10 mouse cellular contexts compared by ENCODE assay signal in genomic region chr17:34984218-34984617, GRCm38 (mm10). TPM values are rescaled to one million over a fixed set of nuclear protein-coding genes. Genes with fewer than 3 reads are reported as not detected.
DNase-seq lines count a peak whose midpoint lies in the region; ATAC-seq and TF ChIP-seq lines count a peak whose summit lies in the region.
"Had no signal": no experiment of that assay in that cellular context is flagged by ENCODE, and none has a peak within 500 bp of the region (broad histone marks: within the 10 kb centered on the region; RNA-seq: fewer than 3 reads in every experiment).

No protein-coding gene starts in this region.

- intact Hi-C loops in heart, adult 2 months (cut with DNase I): loop anchor here (1.0 to 5.0 kb wide), 2 partner anchors 128 to 147 kb away; partner anchors contain the start of genes Dxo and Stk19
- intact Hi-C loops in heart, postnatal 25 days (cut with DNase I): loop anchor here (10.0 kb wide), 1 partner anchor 49 kb away; the partner anchor contains the start of gene Neu1

- TF ChIP-seq EP300 in heart, adult 2 months (IDR thresholded peaks at IDR 0.05; ENCODE audit: insufficient read depth, low read depth, low read length): no peak

- no peaks in the 10 kb centered on the region for H3K27me3 ChIP-seq in heart, adult 2 months (ENCODE audit: control insufficient read depth, insufficient read depth, low read length)
- H3K27me3 ChIP-seq in lung, embryonic 14.5 days (ENCODE audit: insufficient read depth, low read length): no peaks in the 10 kb centered on the region
- H3K27me3 ChIP-seq: embryonic facial prominence, embryonic 12.5 days had no signal

- ATAC-seq in lung, embryonic 14.5 days (ENCODE audit: insufficient read depth): no peak

- TF ChIP-seq CTCF in heart, adult 2 months (IDR thresholded peaks at IDR 0.05): peak; percentile 93
- TF ChIP-seq CTCF in lung, embryonic 14.5 days (IDR thresholded peaks at IDR 0.05; ENCODE audit: low read depth): peak; percentile 71
- TF ChIP-seq CTCF in brain, embryonic 14.5 days (IDR thresholded peaks at IDR 0.05; ENCODE audit: borderline replicate concordance, extremely low read depth, insufficient read depth, insufficient read length): peak; percentile 54; the same call in 1 of the 2 replicates

- H3K4me3 ChIP-seq in heart, adult 2 months: no peak overlapping the region
- H3K4me3 ChIP-seq in lung, embryonic 14.5 days (ENCODE audit: low read depth, low read length): no peak overlapping the region

- DNase-seq in heart, adult 2 months: no peak
- DNase-seq in heart, adult 11 months: no peak
- DNase-seq in lung, embryonic 14.5 days: peak; percentile 67
- DNase-seq in lung, adult 18-20 months: no peak
- peak; percentile 61 for DNase-seq in brain, embryonic 14.5 days (ENCODE audit: low read depth)
- DNase-seq in retina, embryonic 14.5 days (ENCODE audit: low spot score): peak; percentile 65
- DNase-seq in frontal cortex, postnatal 36 days (ENCODE audit: low spot score in 2 of 2): no peak
- DNase-seq in heart, postnatal 25 days (ENCODE audit: low spot score): no peak

- no peak overlapping the region for H3K9ac ChIP-seq in heart, adult 2 months (ENCODE audit: low read depth, low read length)
- H3K9ac ChIP-seq in lung, embryonic 14.5 days: no peak overlapping the region
- H3K9ac ChIP-seq: embryonic facial prominence, embryonic 12.5 days had no signal

- H3K4me2 ChIP-seq in lung, embryonic 14.5 days: no peak overlapping the region
- H3K4me2 ChIP-seq: embryonic facial prominence, embryonic 12.5 days had no signal

- no peak for TF ChIP-seq POLR2A in heart, adult 2 months (IDR thresholded peaks at IDR 0.05; ENCODE audit: insufficient read depth, low read depth, low read length)
- no peak for TF ChIP-seq POLR2A in brain, embryonic 14.5 days (IDR thresholded peaks at IDR 0.05; ENCODE audit: borderline replicate concordance, extremely low read depth, insufficient read depth, insufficient read length, poor library complexity, severe bottlenecking)

- H3K4me1 ChIP-seq in heart, adult 2 months (ENCODE audit: control insufficient read depth, insufficient read depth, low read length): peaks cover 4% of the 10 kb centered on the region
- H3K4me1 ChIP-seq in lung, embryonic 14.5 days (ENCODE audit: insufficient read depth): no peaks in the 10 kb centered on the region

- no peak overlapping the region for H3K27ac ChIP-seq in heart, adult 2 months
- no peak overlapping the region for H3K27ac ChIP-seq in lung, embryonic 14.5 days (ENCODE audit: low read depth)
- H3K27ac ChIP-seq: embryonic facial prominence, embryonic 12.5 days had no signal

- peaks cover 2% of the 10 kb centered on the region; the same call in 1 of the 2 replicates for H3K79me2 ChIP-seq in heart, adult 2 months (replicated peaks; ENCODE audit: control insufficient read depth, insufficient read depth, low read length)

- no peaks in the 10 kb centered on the region for H3K9me3 ChIP-seq in lung, embryonic 14.5 days (ENCODE audit: low read depth, low read length)
- H3K9me3 ChIP-seq: embryonic facial prominence, embryonic 12.5 days had no signal

- H3K36me3 ChIP-seq in heart, adult 2 months (ENCODE audit: control insufficient read depth, insufficient read depth, low read length): no peaks in the 10 kb centered on the region; the same call in 1 of the 2 replicates
- H3K36me3 ChIP-seq in lung, embryonic 14.5 days (ENCODE audit: insufficient read depth): peaks cover 33% of the 10 kb centered on the region

- WGBS in heart, adult 2 months: 75% methylated on average over 2 of the region's 2 CpGs
- 75% methylated on average over 2 of the region's 2 CpGs for WGBS in lung, embryonic 14.5 days

RNA-seq across cellular contexts. Expression of gene Lsm2, which starts 2.6 kb away (rescaled TPM):
- 10 to 100 TPM; 17.3 to 21.3 TPM for total RNA-seq in heart, adult 2 months (2021)
- polyA plus RNA-seq in heart, adult 2 months (2012; rRNA removed): 50.7 and 58.0 TPM in 2 replicates
- polyA plus RNA-seq in lung, embryonic 14.5 days (2014; fragmentation: Nextera tagmentation; extraction: Ambion mirVana): 241 and 265 TPM in 2 replicates
- 136 and 185 TPM in 2 replicates for polyA plus RNA-seq in brain, embryonic 14.5 days (2012; rRNA removed)
- total RNA-seq in heart, postnatal 25 days (2021): 10 to 100 TPM; 19.0 to 19.1 TPM

RNA-seq across cellular contexts. Expression of gene Hspa1l, which starts 11.7 kb away (rescaled TPM):
- 10 to 100 TPM in 1 of 2 experiments, 1 to 10 TPM in 1; 8.3 to 10.9 TPM for total RNA-seq in heart, adult 2 months (2021)
- 3.6 and 6.6 TPM in 2 replicates for polyA plus RNA-seq in heart, adult 2 months (2012; rRNA removed)
- 0.83 and 1.1 TPM in 2 replicates for polyA plus RNA-seq in lung, embryonic 14.5 days (2014; fragmentation: Nextera tagmentation; extraction: Ambion mirVana)
- 0.14 and 0.40 TPM in 2 replicates for polyA plus RNA-seq in brain, embryonic 14.5 days (2012; rRNA removed)
- 1 to 10 TPM; 6.9 to 8.1 TPM for total RNA-seq in heart, postnatal 25 days (2021)

RNA-seq across cellular contexts. Expression of gene Hspa1a, which starts 12.3 kb away (rescaled TPM):
- 1 to 10 TPM; 3.3 to 9.8 TPM for total RNA-seq in heart, adult 2 months (2021)
- 3.0 and 5.9 TPM in 2 replicates for polyA plus RNA-seq in heart, adult 2 months (2012; rRNA removed)
- 2.0 and 2.1 TPM in 2 replicates for polyA plus RNA-seq in lung, embryonic 14.5 days (2014; fragmentation: Nextera tagmentation; extraction: Ambion mirVana)
- polyA plus RNA-seq in brain, embryonic 14.5 days (2012; rRNA removed): 6.3 and 6.6 TPM in 2 replicates
- 1 to 10 TPM; 2.9 to 7.7 TPM for total RNA-seq in heart, postnatal 25 days (2021)

RNA-seq across cellular contexts. Expression of gene Gm20481, which starts 14.5 kb away (rescaled TPM):
- not detected for total RNA-seq in heart, adult 2 months (2021)
- not detected in 2 replicates for polyA plus RNA-seq in heart, adult 2 months (2012; rRNA removed)
- polyA plus RNA-seq in lung, embryonic 14.5 days (2014; fragmentation: Nextera tagmentation; extraction: Ambion mirVana): 1.3 TPM in 1 of 2 replicates, not detected in the other
- not detected in 2 replicates for polyA plus RNA-seq in brain, embryonic 14.5 days (2012; rRNA removed)
- total RNA-seq in heart, postnatal 25 days (2021): not detected
- polyA plus RNA-seq: embryonic facial prominence, embryonic 12.5 days; heart, embryonic 11.5 days had no signal

RNA-seq across cellular contexts. Expression of gene Vars, which starts 16.6 kb away (rescaled TPM):
- 10 to 100 TPM; 27.0 to 28.5 TPM for total RNA-seq in heart, adult 2 months (2021)
- polyA plus RNA-seq in heart, adult 2 months (2012; rRNA removed): 32.7 and 39.2 TPM in 2 replicates
- 135 and 161 TPM in 2 replicates for polyA plus RNA-seq in lung, embryonic 14.5 days (2014; fragmentation: Nextera tagmentation; extraction: Ambion mirVana)
- polyA plus RNA-seq in brain, embryonic 14.5 days (2012; rRNA removed): 99.2 and 119 TPM in 2 replicates
- total RNA-seq in heart, postnatal 25 days (2021): 10 to 100 TPM; 25.7 to 26.9 TPM

Comparison
In these comparisons a context has a peak if more than half of its experiments do, and no peak if none do; other contexts are left out.
1. DNase-seq: peak in lung, embryonic 14.5 days (single experiment), brain, embryonic 14.5 days (single experiment) and retina, embryonic 14.5 days (single experiment); none in heart, adult 2 months (0 of 2), heart, adult 11 months (single experiment), lung, adult 18-20 months (0 of 2), frontal cortex, postnatal 36 days (0 of 2) and heart, postnatal 25 days (single experiment).
2. Peak in every context shown above with its lines, with median percentiles within 50 percentile points of each other: CTCF ChIP-seq.